Mouse (Mus musculus) CH12.LX (cell line): ENCODE results near the gene Adam12. TPM values are rescaled to one million over a fixed set of nuclear protein-coding genes. Genes with fewer than 3 reads are reported as not detected.

Experiments
- DNase-seq: peaks from one replicate; pipeline ENCODE4 v3.0.0-alpha.2; 2013; ENCODE audit errors: extremely low read depth
- H3K27ac ChIP-seq: 2 replicates; pipeline ENCODE4 v1.5.1; 2012; ENCODE audit warnings: low read depth, mild to moderate bottlenecking, control low read depth, moderate library complexity; ENCODE audit not compliant: insufficient read depth
- H3K27me3 ChIP-seq: replicated peaks from 2 replicates; pipeline ENCODE3; 2012; ENCODE audit warnings: inconsistent platforms
- H3K36me3 ChIP-seq, 2 experiments: replicated peaks in 1 of 2; 2 replicates each; pipeline versions ENCODE3 to v1.6.1; 2012; ENCODE audit warnings: inconsistent platforms in 1 of 2, low read length in 1 of 2, mild to moderate bottlenecking in 1 of 2, mixed read lengths in 1 of 2, moderate library complexity in 1 of 2; ENCODE audit not compliant: control insufficient read depth in 1 of 2, insufficient read depth in 1 of 2
- H3K4me1 ChIP-seq, 2 experiments: 2 replicates each; pipeline ENCODE4 v1.6.1; 2012; ENCODE audit warnings: inconsistent platforms in 1 of 2, moderate library complexity in 1 of 2; ENCODE audit not compliant: insufficient read depth in 2 of 2, control insufficient read depth in 1 of 2
- H3K4me2 ChIP-seq: 2 replicates; pipeline ENCODE4 v1.6.1; 2012; ENCODE audit warnings: low read depth, mild to moderate bottlenecking, control low read depth; ENCODE audit not compliant: poor library complexity, insufficient read depth, severe bottlenecking
- H3K4me3 ChIP-seq, 3 experiments: fragments of 150-350 bp in 1 of 3; sonication (generic) in 1 of 3; replicated peaks in 1 of 3; 2 replicates each; pipeline versions ENCODE3 to v1.5.1; 2011 to 2012; ENCODE audit warnings: low read depth in 2 of 3, low read length in 2 of 3, mild to moderate bottlenecking in 2 of 3, moderate library complexity in 2 of 3, control low read depth in 1 of 3, improper control_type of control experiment in 1 of 3, inconsistent platforms in 1 of 3, mixed read lengths in 1 of 3; ENCODE audit not compliant: poor library complexity in 1 of 3
- H3K79me2 ChIP-seq: replicated peaks from 2 replicates; pipeline ENCODE4 v1.6.1; 2012; ENCODE audit warnings: mild to moderate bottlenecking, moderate library complexity; ENCODE audit not compliant: control insufficient read depth, poor library complexity, insufficient read depth, severe bottlenecking; ENCODE audit errors: extremely low read depth
- H3K9ac ChIP-seq: 2 replicates; pipeline ENCODE4 v1.6.1; 2012; ENCODE audit warnings: low read depth, mild to moderate bottlenecking, control low read depth, moderate library complexity; ENCODE audit not compliant: insufficient read depth
- H3K9me3 ChIP-seq: replicated peaks from 2 replicates; pipeline ENCODE3; 2012; ENCODE audit warnings: low read length, inconsistent platforms, mixed read lengths
- CHD1 ChIP-seq: IDR thresholded peaks from 2 replicates; pipeline ENCODE4 v1.6.1; 2012; ENCODE audit warnings: low read depth, low read length, improper control_type of control experiment, inconsistent platforms
- CHD2 ChIP-seq: IDR thresholded peaks from 2 replicates; pipeline ENCODE4 v1.6.1; 2011; ENCODE audit warnings: low read length, improper control_type of control experiment
- CTCF ChIP-seq, 2 experiments: IDR thresholded peaks in 1 of 2; conservative IDR thresholded peaks in 1 of 2; 2 replicates each; pipeline ENCODE4 v1.5.1; 2011 to 2012; ENCODE audit warnings: low read depth in 2 of 2, low read length in 2 of 2, improper control_type of control experiment in 1 of 2, inconsistent platforms in 1 of 2, mild to moderate bottlenecking in 1 of 2, moderate library complexity in 1 of 2
- E2F4 ChIP-seq: IDR thresholded peaks from 2 replicates; pipeline ENCODE4 v1.6.1; 2011; ENCODE audit warnings: low read depth, low read length, improper control_type of control experiment; ENCODE audit not compliant: insufficient replicate concordance
- ELF1 ChIP-seq: IDR thresholded peaks from 2 replicates; pipeline ENCODE4 v1.6.1; 2014; ENCODE audit warnings: low read depth, mild to moderate bottlenecking, inconsistent platforms, low read length, improper control_type of control experiment
- ETS1 ChIP-seq: conservative IDR thresholded peaks from 2 replicates; pipeline ENCODE4 v1.6.1; 2012; ENCODE audit warnings: low read depth, mild to moderate bottlenecking, inconsistent platforms, low read length, improper control_type of control experiment, moderate library complexity
- HCFC1 ChIP-seq: IDR thresholded peaks from 2 replicates; pipeline ENCODE4 v1.6.1; 2012; ENCODE audit warnings: low read depth, mild to moderate bottlenecking, inconsistent platforms, low read length, improper control_type of control experiment
- JUND ChIP-seq: conservative IDR thresholded peaks from 2 replicates; pipeline ENCODE4 v1.6.1; 2011; ENCODE audit warnings: low read depth, low read length, improper control_type of control experiment
- KAT2A ChIP-seq: IDR thresholded peaks from 2 replicates; pipeline ENCODE4 v1.6.1; 2012; ENCODE audit warnings: low read length, improper control_type of control experiment, inconsistent platforms; ENCODE audit not compliant: insufficient replicate concordance
- MAFK ChIP-seq: IDR thresholded peaks from 2 replicates; pipeline ENCODE4 v1.6.1; 2011; ENCODE audit warnings: low read length, improper control_type of control experiment; ENCODE audit not compliant: insufficient replicate concordance
- MXI1 ChIP-seq: IDR thresholded peaks from 2 replicates; pipeline ENCODE4 v1.6.1; 2011; ENCODE audit warnings: mild to moderate bottlenecking, low read depth, low read length, improper control_type of control experiment
- PAX5 ChIP-seq: IDR thresholded peaks from 2 replicates; pipeline ENCODE4 v1.6.1; 2012; ENCODE audit warnings: low read length, inconsistent platforms, mixed read lengths
- POLR2AphosphoS2 ChIP-seq: IDR thresholded peaks from 2 replicates; pipeline ENCODE4 v1.6.1; 2011; ENCODE audit warnings: low read depth, low read length, improper control_type of control experiment
- SIN3A ChIP-seq: IDR thresholded peaks from 2 replicates; pipeline ENCODE4 v1.6.1; 2012; ENCODE audit warnings: low read length, improper control_type of control experiment, inconsistent platforms
- SMC3 ChIP-seq: IDR thresholded peaks from 2 replicates; pipeline ENCODE4 v1.6.1; 2011; ENCODE audit warnings: low read depth, low read length, improper control_type of control experiment
- TBP ChIP-seq: conservative IDR thresholded peaks from 2 replicates; pipeline ENCODE4 v1.6.1; 2011; ENCODE audit warnings: low read depth, low read length, improper control_type of control experiment
- TCF12 ChIP-seq: IDR thresholded peaks from 2 replicates; pipeline ENCODE4 v1.6.1; 2014; ENCODE audit warnings: low read depth, mild to moderate bottlenecking, inconsistent platforms, low read length, improper control_type of control experiment
- USF2 ChIP-seq: conservative IDR thresholded peaks from 2 replicates; pipeline ENCODE4 v1.6.1; 2011; ENCODE audit warnings: low read depth, low read length, improper control_type of control experiment
- ZKSCAN1 ChIP-seq: IDR thresholded peaks from 2 replicates; pipeline ENCODE4 v1.6.1; 2012; ENCODE audit warnings: low read depth, inconsistent platforms, low read length, improper control_type of control experiment, borderline replicate concordance
- ZMIZ1 ChIP-seq: IDR thresholded peaks from 2 replicates; pipeline ENCODE4 v1.6.1; 2012; ENCODE audit warnings: low read depth, mild to moderate bottlenecking, inconsistent platforms, low read length, improper control_type of control experiment
- dilution Hi-C: fragments of 300-500 bp; cut with MboI; formaldehyde crosslinking; loops from 2 replicates; pipeline ENCODE4 v1.14.3; 2020; ENCODE audit warnings: low sequenced_read_pairs; ENCODE audit not compliant: extremely low pct_unique_long_range_greater_than_20kb, extremely low pct_ligation_motif_present
- in situ Hi-C: fragments of 300-500 bp; cut with MboI; formaldehyde crosslinking; loops from 3 replicates; pipeline ENCODE4 v1.14.3; 2019; ENCODE audit warnings: low sequenced_read_pairs, low pct_ligation_motif_present, low pct_unique_long_range_greater_than_20kb, mixed read lengths
- polyA plus RNA-seq: library from polyadenylated mRNA; unstranded; fragments of >175 nt; gene quantifications from 2 replicates; pipeline ENCODE4 v1.2.1, GENCODE M21; 2012; ENCODE audit warnings: low read depth; ENCODE audit not compliant: insufficient read length
- total RNA-seq, 2 experiments: library from RNA; depleted of rRNA; stranded (reverse); fragments of 300-350 nt in 1 of 2; fragments of >200 nt in 1 of 2; gene quantifications; 2 replicates each; pipeline ENCODE4 v1.2.3; 2012 to 2014

Gene Adam12
- total and polyA plus RNA-seq, 3 experiments: not detected

DNA sequence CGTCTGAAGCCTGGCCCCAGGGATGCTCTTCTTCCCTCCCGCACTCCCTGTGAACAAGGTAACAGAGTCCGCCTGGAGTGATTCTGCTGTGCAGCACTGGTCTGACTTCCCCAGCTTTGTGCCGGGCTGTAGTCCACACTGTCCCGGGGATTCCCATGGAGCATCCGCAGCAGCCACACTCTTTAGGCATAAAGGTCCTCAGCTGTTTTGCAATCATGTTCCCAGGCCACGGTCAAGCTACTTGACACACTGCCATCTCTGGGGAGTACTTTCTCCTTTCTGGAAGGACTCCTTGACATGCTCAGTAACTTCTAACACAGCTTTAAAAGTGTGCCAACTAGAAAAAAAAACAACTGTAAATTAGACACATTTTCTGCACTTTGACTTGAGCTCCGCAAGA is 116.5 kb downstream of the Adam12 start:
- no peaks in the 10 kb centered on the region for H3K4me1 ChIP-seq
- no peak overlapping the region for H3K9ac ChIP-seq
- DNase-seq: no peak
- TF ChIP-seq ELF1 (no peak), ZKSCAN1 (no peak), E2F4 (no peak), ETS1 (no peak), USF2 (no peak), TCF12 (no peak), ZMIZ1 (no peak)
- in situ Hi-C loops (no loop called here), dilution Hi-C loops (no loop called here)
- H3K79me2 ChIP-seq: no peaks in the 10 kb centered on the region
- no peak overlapping the region for H3K27ac ChIP-seq
- H3K9me3 ChIP-seq: peaks cover 60% of the 10 kb centered on the region
- H3K27me3 ChIP-seq: no peaks in the 10 kb centered on the region
- H3K4me3 ChIP-seq: no peak overlapping the region
- H3K4me2 ChIP-seq: no peak overlapping the region
- H3K36me3 ChIP-seq: no peaks in the 10 kb centered on the region

DNA sequence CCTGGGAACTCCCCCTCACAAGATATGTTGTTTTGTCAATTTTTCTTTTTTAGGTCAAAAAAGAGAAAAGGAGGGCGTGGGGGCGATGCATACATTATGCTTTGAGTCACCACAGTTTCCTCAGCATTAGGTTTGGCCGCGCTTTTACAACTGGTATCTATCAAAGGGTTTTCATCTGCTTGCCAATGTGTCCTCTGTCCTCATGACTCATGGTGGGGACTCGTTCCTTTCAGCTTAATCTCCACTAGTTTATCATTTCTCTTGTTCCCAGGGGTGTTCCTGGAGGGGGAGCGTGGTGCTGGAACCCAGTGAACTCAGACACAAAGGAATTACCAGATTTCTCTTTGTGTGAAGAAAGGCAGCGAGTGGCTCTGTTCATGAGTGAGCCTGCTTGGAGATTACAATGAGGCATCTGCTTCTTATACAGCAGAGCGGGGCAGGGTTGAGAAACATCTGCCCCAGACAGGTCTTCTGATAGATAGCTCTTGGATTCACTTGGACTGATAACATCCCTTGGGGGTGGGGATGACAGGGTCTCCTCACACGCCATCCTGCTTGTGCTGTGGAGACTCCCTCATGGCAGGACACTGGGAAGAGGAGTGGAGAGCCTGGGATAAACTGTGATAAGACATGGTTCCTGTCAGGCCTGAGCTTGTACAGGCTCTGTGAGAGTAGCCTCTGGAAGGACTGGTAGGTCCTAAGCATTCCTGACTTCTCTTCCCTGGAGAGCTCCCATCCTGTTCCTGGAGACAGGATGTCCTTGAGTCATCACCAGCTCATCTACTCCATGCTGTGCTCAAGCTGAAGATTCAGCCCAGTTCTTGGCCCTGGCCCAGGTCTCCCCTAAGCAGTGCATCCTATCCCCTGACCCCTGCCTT is 117.4 kb downstream of the Adam12 start:
- Histone ChIP-seq H3K9me3 (peaks cover 66% of the 10 kb centered on the region), H3K9ac (no peak overlapping the region), H3K27ac (no peak overlapping the region), H3K36me3 (no peaks in the 10 kb centered on the region), H3K4me3 (no peak overlapping the region), H3K4me1 (no peaks in the 10 kb centered on the region), H3K27me3 (no peaks in the 10 kb centered on the region), H3K4me2 (no peak overlapping the region), H3K79me2 (no peaks in the 10 kb centered on the region)
- no peak for TF ChIP-seq HCFC1
- no peak for TF ChIP-seq TBP
- TF ChIP-seq POLR2AphosphoS2: no peak
- TF ChIP-seq CHD2: no peak
- no peak for TF ChIP-seq MAFK
- no peak for TF ChIP-seq ETS1
- no peak for TF ChIP-seq E2F4
- TF ChIP-seq KAT2A: no peak
- no peak for TF ChIP-seq PAX5
- no peak for TF ChIP-seq MXI1
- TF ChIP-seq SIN3A: no peak
- TF ChIP-seq JUND: no peak
- no peak for TF ChIP-seq CHD1
- TF ChIP-seq SMC3: no peak
- TF ChIP-seq CTCF (conservative IDR thresholded peaks at IDR 0.05 in 1 of 2, IDR thresholded peaks at IDR 0.05 in 1 of 2; ENCODE audit: low read depth in 2 of 2, low read length in 2 of 2): no peak
- no peak for DNase-seq
- dilution Hi-C loops: no loop called here
- in situ Hi-C loops: no loop called here
